Mouse (Mus musculus): Measurements from ENCODE around the gene Tmem88.
A peak's percentile ranks its signal among the peaks of the same experiment; 100 is the strongest.

The Tmem88 gene

DNA sequence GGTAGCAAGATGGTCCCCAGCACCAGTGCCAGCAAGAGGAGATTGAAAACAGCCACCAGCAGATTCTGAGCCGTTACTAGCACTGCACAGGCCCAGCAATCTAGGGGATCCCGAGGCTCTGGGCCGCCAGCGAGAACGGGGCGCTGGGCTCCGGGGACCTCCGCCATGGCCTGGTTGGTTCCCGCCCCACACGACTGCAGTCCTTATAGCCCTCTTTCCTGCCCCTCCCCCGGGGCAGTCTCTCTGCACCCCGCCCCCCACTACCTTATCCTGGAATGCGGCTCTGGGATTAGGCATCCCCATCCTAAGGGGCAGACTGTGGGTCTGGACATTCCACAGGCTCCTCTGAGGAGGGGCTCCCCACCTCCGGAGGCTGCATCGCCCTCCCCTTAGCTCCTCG is at the start of gene Tmem88:
Tmem88 (minus strand) TSS at position 176 of the 400 bp plus-strand sequence.
- no peak for DNase-seq (ENCODE audit: extremely low spot score, low read depth, low spot score)

DNA sequence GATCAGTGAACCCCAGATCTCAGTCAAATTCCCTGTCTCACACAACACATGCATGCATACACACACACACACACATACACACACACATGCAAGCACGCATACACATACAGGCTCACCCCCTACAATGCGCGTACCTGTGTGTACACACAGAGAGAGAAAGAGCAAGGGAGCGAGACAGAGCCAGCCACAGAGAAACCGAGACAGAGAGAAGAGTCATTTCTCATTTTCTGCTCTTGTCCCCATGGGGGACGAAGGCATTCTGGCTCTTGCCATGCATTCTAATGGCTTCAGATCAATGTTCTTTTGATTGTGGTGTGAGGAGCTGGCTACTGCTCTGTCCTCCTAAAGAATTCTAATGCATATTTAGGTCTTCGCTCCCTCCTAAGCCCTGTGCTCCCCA is 49.3 kb upstream of the Tmem88 start:
- DNase-seq (ENCODE audit: extremely low spot score, low read depth, low spot score) = no peak

DNA sequence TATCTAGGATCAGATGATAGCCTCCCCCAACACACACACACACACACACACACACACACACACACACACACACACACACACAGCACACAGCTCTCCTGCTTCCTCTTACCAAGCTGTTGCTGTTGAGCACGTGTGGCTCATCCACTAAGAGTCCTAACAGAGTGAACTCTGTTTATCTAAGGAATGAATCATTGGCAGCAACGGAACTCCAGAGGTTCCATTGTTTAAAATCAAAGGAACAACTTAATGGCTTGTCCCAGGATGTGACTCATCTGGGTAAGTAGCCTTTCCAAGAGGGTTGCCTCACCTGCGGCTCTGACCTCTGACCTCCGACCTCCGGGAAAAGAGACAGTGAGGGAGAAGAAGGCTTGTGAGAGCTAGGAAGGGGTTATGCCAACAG is 45.3 kb upstream of the Tmem88 start:
- no peak for DNase-seq (ENCODE audit: extremely low spot score, low read depth, low spot score)

DNA sequence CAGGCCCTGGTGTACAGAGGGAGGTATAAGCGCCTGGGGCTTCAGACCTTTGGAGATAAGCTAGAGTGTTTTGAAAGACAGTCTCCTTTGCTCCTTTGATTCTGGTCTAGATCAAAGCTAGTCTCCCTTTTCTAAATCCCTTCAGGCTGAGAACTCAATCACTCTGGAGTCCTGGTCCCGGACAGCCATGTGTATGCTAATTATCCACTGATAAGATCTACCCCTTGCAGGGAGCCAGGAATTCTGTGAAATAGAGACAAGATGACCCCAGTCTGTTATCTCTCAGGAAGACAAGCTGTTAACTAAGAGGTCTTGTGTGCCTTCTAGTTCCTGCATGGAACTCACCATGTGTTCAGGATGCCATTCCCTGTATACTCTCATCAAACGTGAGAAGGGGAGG is 39.3 kb upstream of the Tmem88 start:
- DNase-seq (ENCODE audit: extremely low spot score, low read depth, low spot score) = no peak

DNA sequence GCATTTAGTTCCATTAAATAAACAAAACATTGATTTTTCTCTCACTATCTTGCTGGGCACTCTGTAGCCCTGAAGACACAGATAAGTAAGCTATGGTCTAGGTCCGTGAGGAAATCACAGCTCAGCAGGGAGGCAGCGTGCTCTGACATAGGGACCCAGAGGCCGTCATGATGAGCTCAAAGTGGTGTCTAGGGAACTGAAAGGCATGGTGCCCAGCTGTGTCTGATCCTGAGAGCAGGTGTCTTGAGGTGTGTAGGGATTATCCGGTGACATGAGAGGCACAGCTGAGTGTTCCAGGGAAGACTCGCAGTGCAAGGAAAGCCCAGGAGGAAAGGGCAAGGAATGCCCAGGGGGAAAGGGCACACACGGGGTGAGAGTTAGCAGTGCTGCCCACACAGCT is 35.2 kb upstream of the Tmem88 start:
- no peak for DNase-seq (ENCODE audit: extremely low spot score, low read depth, low spot score)

DNA sequence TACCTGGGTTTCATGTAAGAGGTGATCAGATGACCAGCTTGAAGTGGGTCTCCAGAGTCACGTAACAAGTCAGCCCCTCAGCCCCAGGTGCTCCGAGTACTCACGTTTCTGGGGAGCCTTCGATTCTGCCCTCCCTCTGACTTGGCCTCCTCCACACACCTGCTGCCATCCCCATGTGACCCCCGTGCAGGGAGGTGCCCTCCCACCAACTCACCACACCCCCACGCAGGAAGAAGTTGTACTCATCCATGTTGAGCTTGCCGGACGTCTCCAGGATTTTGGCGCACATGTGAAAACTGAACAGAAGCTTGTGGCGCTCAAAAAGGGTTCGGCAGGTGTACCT is 34.6 kb upstream of the Tmem88 start:
- DNase-seq (ENCODE audit: extremely low spot score, low read depth, low spot score) = no peak

DNA sequence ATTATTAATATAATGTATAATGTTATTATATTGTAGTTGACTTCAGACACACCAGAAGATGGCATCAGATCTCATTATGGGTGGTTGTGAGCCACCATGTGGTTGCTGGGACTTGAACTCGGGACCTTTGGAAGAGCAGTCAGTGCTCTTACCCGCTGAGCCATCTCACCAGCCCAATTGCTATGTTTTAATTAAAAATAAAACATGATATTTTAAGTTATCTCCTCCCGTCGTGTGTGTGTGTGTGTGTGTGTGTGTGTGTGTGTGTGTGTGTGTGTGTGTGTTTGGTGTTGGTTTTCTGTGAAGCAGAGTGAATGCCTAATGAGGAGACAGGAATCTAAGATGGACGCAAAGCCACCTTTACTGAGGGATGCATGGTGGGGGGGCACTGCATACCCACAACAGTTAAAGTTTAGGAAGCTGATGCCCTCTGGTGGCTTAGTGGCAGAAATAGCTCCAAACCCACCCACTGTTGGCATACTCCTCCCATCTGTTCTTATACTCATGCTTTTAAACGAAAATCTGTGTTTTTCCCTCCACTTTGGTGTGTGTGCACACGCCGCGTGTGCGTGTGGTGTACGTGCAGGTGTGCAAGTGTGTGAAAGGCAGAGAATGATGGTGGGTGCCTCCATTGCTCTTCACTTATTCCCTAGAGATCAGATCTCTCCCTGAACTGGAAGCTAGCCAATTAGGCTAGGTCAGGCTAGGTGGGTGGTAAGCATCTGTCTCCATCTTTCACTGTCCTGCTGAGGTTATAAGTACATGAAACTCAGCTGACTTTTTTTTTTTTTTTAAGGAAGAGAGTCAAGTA is 34.0 kb upstream of the Tmem88 start:
- no peak for DNase-seq (ENCODE audit: extremely low spot score, low read depth, low spot score)

DNA sequence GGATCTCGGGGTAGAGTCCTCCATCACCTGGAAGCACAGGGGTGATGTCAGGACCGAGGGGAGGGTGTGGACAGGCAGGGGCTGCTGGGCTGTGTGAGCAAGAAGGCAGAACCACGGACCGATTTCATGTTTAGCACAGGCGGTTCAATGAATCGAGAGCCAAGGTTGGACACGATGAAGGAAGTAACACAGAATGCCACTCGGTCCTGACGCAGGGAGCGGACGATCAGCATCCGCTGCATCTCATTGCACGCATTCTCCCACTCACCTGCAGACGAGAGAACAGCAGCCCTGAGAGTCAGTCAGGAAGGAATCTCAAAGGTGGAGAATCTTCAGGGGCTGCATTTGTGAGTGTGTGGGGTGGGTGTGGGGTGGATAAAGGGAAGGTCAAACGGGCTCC is 32.6 kb upstream of the Tmem88 start:
- DNase-seq (ENCODE audit: extremely low spot score, low read depth, low spot score) = no peak

DNA sequence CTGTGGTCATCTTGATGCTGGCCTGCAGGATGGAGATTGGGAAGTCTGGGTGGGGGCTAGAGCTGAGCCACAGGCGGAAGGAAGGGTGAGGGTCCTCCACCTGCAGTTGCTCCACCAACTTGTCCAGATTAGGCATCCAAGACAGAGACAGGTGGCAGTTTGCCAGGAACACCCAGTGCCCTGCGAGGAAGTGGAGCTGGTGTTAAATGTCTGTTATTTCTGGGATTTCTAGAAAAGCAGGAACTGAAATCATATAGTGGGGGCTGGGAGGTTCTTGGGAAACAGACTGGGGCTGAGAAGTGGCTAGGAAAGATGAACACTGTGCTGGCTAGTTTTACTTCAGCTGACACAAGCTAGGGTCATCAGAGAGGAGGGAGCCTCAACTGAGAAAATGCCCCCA is 31.3 kb upstream of the Tmem88 start:
- DNase-seq (ENCODE audit: extremely low spot score, low read depth, low spot score) = no peak

DNA sequence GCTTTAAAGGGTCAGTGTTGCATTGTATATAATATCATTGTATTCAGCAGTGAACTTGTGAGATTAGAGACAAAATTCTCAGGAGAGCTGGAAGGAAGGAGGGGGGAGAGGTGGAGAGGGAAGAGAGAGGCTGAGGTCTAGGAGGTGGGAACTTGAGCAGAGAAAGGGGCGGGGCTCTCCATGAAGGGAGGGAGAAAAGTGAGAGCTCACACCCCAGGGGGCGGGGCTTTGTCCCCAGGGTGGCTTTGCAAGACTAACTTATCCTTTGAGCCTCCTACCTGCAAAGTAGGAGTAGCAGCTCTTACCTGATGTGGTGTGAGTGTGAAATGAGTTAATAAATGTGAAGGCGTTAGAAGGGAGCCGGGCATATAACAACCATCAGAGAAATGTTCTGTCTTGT is 30.7 kb upstream of the Tmem88 start:
- no peak for DNase-seq (ENCODE audit: extremely low spot score, low read depth, low spot score)

DNA sequence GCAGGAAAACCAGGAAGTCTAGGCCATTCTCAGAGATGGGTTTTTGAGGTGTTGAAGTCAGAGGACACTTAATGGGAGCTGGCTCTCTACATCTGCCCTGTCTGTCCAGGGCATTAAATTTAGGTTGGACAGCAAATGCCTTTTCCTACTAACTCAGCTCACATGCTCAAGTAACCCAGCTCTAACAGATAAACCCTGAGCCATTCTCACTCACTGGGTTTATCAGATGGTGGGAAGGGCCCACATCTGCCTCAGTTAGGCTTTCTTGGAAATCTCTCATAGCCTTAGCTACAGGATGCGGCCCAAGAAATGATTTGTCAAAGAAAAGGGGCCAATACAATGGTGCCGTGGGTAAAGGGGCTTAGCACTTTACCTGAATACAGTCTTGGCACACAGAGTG is 28.2 kb upstream of the Tmem88 start:
- no peak for DNase-seq (ENCODE audit: extremely low spot score, low read depth, low spot score)

DNA sequence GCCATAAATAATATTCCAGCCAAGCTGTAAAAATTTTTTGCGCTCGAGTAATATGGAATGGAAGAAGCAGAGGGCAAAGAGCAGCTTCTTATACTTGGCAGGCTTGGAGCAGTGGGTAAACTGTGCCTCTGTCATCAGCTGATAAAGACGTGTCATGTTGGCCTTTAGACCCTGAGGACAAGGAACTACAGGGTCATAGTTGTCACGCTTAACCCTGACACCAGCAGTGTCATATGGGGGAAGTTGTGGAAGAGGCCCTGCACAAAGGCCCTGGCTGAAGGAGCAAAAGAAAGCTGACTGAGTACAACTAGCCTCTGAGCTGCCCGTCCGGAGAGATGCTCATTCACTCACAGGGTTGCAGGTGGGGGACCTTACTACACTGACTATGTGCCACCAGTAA is 25.9 kb upstream of the Tmem88 start:
- DNase-seq (ENCODE audit: extremely low spot score, low read depth, low spot score) = no peak

DNA sequence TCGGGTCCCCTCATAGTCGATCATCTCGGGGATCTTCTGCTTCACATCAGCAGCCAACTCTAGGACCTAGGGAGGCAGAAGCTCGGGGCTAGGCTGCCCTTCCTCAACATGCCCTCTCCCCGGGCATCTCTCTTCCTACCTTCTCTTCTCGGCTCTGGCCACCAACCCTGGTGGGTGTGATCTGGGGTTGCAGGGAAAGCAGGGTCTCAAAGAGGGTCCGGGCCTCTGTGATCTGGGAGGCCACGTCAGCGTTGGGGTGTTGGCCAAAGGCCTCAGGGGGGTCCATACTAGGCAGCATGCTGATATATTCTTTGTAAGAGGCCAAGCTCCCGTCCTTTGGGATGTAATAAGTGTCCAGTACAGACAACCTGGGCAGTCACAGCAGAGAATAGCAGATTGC is 24.8 kb upstream of the Tmem88 start:
- DNase-seq (ENCODE audit: extremely low spot score, low read depth, low spot score) = no peak

DNA sequence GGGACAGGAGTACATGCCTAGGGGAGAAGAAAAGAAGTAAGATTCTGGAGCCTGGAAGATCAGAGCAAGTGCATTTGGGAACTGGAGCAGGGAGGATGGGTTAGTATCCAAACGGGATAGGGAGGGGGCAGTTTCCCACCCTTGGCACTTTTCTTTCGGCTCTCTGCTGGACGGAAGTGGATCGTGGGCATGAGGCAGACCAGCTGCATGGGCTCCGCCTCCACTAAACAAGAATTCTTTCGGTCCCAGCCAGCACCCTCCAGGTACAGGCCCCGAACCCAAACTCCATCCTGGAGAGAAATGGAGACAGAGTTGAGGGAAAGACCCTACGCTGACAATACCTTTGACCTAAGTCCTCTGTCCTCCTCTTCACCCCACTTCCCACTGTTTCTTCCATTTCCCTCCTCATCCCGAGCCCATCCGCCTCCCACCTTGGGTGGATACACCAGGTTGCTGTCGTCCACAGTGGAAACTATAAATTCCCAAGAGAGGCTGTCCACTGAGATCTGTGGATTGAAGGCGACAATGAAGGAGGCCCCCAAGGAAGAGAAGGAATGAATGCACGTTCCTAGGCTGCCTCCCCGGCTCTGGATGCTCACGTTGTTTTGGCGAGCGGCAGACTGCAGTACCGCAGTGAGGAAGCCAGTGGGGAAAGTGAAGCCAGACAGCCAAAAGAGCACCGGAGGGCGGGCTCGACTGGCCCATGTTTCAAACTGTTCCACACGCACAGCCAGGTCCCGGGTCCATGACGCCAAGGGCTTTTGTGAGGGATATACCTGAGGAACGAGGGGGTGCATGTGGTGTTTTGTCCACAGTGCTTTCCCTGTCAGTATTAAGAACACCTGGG is 23.3 kb upstream of the Tmem88 start:
- DNase-seq (ENCODE audit: extremely low spot score, low read depth, low spot score) = no peak

DNA sequence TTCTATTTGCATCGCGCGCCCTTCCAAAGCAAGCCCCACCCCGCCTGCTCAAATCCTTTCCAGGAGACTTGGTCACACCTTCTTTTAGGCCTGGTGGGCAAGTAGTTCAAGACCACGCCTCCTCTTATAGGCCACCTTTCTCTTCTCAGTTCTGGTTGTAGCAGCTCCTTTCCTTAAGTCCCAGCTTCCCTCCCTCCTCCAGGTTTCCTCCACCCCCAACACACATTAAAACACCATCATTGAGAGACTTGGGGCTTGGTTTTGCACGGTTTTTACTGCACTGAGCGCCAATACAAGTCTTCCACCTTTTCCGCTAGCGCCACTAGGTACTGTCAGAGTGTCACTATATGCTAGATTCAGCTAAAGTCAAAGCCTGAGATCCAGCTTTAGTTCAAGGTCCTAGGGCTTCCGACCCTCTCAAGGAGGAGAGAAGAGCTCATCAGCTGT is 22.5 kb upstream of the Tmem88 start:
- DNase-seq (ENCODE audit: extremely low spot score, low read depth, low spot score) = no peak

DNA sequence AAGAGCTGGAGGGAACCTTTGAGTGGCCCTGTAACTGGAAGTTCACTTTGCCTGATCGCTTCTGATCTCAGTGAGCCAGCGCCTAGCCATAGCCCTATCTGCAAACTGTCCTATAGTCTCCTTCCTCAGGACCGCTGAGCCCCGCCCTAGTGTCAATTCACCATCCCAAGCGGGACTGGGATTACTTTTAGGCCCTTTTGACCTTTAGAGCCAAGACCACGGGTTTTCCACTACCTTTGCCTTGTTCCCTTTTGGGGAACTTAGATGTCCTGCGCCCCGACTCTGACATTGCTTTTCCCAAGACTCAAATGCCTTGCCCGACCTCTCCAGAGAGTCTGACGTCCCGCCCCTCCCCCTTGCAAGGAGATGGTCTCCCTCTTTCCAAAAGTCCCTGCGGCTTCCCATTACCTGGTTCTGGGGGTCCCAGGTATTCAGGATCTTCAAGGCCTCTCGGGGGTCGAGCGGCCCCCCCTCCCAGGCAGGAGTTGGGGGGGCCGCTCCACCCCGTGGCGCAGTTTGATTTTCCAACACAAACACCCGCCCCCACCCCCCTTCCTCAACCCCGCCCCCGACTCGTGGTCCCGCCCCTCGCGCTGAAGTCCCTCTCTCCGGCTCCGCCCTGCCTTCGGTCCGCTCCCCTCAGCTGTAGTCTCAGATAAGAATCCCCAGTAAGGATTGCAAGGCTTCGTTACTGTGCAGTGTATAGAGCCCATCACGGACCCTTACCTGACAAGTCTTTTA is 21.9 kb upstream of the Tmem88 start:
- DNase-seq (ENCODE audit: extremely low spot score, low read depth, low spot score) = no peak

DNA sequence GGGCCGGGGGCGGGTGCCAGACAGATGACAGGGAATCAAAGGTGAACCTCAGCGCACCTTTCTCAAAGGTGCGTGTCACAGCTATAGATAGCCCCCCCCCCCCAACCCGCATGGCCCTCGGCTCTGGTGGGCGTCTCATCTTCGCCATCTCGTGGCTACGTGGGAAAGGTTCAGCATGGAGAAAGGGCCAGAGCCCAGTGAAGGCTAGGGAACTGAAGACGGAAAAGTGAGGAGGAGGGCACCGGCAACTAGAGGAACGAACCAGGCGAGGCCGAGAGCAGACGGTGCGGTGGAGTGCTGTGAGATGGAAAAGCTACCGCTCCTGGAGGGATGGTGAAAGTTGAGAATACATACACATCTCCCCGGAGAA is 21.4 kb upstream of the Tmem88 start:
- no peak for DNase-seq (ENCODE audit: extremely low spot score, low read depth, low spot score)

DNA sequence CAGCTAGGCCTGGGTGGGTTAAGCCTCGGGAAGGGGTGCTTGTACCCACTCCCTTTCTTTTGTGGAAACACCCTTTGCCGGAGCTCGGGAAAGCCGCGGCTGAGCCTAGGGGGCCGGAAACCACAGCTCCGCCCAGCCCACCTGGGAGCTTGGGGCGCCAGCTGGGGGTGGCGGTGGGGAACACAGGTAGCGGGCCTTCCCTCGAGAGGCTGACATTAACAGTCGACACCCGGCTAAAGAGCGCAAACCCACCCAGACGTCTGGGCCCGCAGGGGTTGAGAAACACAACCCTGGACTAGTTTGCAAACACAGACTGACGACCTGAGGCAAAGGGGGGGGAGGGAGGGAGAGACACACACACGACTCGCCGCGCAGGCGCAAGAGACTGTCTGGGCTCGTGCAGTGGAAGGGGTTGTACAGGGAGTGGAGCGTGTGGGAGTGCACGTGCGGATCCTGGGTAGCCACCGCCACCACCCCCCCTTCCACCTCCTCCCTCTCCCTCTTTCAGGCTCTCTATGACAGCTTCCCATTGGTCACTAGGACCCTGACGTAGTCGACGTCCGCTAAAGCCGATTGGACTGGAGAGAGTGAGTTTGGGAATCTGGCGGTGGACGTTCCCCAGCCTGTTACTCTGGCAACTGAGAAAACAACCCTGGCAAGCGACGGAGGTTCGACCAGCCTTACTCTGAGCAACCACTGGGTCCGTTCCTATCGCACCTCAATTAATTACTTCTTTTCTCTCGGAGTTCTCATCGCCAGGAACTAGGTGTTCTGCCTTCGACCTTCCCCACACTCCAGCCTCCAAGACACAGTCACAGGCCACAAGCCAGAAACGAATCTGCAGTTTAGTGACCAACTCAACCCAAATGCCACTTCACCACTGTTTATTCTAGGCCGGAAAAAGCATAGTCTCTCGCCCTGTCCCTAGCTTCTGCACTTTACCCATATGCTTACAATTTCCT is 20.7 kb upstream of the Tmem88 start:
- peak; percentile 96 for DNase-seq (ENCODE audit: extremely low spot score, low read depth, low spot score)

DNA sequence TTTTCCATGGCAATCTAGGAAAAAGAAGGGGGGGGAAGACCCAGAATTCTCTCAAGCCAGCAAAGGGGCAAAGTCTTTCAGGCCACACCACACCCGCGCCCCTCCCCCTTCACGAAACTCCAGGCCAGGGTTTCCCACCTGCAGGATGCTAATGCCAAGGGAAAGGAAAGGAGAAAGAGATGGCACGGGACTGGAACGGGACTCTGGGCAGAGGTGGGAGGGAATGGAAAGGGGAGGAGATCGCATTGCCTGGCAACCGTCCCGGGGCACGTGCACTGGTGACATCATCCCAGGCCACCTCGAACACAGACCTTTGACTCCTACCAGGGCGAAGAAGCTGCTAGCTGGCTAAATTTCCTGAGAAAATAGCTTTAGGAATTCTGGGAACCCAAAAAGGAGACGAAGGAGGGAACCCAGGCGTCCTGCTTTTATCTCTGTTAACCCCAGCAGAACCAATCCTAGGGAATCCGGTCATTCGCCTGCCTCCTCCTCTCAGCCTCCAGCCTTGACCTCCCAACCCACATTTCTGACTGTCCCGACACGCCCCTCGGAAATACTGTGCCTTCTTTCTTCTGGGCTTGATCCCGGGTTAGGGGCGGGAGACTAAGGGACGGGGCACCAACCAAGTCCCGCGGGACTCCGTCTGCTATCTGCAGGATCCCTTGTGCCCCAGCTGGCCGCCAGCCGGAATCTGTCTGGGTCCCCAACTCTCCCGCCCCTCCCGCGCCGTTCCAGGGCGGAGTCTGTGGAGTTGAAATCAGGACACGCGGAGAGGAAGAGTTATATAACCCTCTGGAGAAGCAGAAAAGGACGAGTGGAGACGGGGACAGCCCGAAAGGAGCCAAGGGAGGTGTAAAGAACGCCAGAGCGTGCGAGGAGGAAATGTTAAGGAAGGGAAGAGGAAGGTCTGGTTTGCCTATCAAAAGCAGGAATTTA is 19.7 kb upstream of the Tmem88 start:
- DNase-seq (ENCODE audit: extremely low spot score, low read depth, low spot score) = no peak

Data from hindlimb bud, embryonic 11.5 days (tissue).